Mouse (Mus musculus) splenic B cell, adult 2 months (primary cell): ENCODE results near the gene Dohh.
A peak's percentile ranks its signal among the peaks of the same experiment; 100 is the strongest.

Source experiments
- DNase-seq: peaks from one replicate; pipeline ENCODE4 v3.0.0-alpha.2; 2011; ENCODE audit warnings: low read depth, low spot score
- H3K27me3 ChIP-seq: 2 replicates; pipeline ENCODE4 v1.6.1; 2012; ENCODE audit warnings: mild to moderate bottlenecking, low read length, moderate library complexity, mixed read lengths; ENCODE audit not compliant: control insufficient read depth, poor library complexity, insufficient read depth, severe bottlenecking
- H3K36me3 ChIP-seq: 2 replicates; pipeline ENCODE4 v1.6.1; 2012; ENCODE audit warnings: mild to moderate bottlenecking, low read length, moderate library complexity, mixed read lengths; ENCODE audit not compliant: control insufficient read depth, poor library complexity, insufficient read depth, severe bottlenecking

Dohh gene

DNA sequence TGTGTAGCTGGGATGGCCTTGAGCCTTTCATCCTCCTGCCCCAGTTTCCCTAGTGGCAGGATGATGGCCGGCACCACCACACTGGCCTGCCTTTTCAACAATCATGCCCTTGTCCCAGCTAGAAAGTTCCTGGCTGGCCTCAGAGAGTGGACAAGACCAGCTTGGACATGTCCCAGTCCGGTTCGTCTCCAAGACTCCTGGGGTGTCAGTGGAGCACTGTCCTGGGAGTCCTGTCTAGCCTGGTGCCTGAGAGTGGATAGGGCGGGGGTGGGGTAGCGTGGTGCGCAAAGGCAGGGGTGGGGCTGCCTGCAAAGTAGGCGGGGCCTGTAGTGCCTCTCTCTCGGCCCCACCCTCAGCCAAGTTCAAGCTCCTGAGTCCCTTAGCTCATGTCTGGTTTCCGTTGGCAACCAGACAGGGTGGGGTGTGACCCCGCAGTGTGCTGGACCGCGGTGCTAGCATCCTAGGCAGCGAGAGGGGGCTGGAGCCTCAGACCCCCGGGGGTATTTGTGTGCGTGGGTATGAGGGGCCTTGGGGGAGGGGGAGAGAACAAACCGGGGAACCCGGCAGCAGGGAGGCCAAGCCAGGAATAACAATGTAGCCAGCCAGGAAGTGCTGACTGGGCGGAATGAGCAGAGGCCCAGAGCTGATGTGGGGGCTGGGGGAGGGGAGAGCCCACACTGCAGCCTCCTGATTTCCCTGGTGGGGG, 17.4 kb downstream of the Dohh start:
- no peaks in the 10 kb centered on the region; the same call in 1 of the 2 replicates for H3K27me3 ChIP-seq
- H3K36me3 ChIP-seq = peaks cover 3% of the 10 kb centered on the region; the same call in 1 of the 2 replicates
- DNase-seq = no peak

DNA sequence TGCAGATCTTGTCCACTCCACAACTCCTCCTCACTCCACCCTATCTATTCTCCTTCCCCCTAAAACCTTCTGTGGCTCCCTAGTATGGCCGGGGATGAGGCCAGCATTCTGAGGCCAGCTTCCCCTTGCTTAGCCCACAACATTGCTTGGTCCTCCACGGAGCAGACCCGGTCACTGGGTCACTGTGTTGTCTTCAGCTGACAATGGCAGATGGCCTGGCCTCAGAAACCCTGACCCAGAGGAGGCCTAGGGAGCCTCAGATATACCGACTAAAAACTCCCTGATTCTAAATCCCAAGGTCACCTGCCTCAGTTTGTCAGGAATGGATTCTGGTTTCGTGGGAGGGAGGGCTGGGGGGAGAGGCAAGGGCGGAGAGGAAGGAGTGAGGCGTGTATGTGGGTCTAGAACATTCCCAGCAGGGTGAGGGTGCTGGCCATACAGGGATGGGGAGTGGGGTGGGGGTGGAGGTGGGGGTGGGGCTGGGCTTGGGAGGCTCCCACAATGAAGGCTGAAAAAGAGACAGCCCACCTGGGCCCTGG, 18.1 kb downstream of the Dohh start:
- DNase-seq = no peak
- no peaks in the 10 kb centered on the region; the same call in 1 of the 2 replicates for H3K27me3 ChIP-seq
- H3K36me3 ChIP-seq = peaks cover 3% of the 10 kb centered on the region; the same call in 1 of the 2 replicates

DNA sequence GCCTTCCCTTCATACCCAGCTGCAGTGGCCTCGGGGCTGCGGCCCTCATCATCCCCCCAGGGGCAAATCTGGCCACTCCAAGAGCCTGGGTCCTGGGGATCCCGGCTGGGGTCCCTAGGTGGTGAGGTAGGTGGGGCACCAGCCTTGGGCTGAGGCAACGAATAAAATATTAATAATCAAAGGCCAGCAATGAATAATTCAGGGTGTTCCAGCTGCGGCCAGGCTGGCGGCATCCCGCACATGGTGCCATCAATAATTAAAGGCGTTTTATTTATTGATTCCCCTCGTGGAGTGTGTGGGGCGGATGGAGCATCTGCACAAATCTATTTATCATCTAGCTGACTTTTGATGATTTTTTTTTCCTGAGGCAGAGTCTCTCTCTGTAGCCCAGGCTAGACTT, 19.3 kb downstream of the Dohh start:
- Histone ChIP-seq H3K36me3 (peaks cover 3% of the 10 kb centered on the region; the same call in 1 of the 2 replicates), H3K27me3 (no peaks in the 10 kb centered on the region; the same call in 1 of the 2 replicates)
- no peak for DNase-seq

DNA sequence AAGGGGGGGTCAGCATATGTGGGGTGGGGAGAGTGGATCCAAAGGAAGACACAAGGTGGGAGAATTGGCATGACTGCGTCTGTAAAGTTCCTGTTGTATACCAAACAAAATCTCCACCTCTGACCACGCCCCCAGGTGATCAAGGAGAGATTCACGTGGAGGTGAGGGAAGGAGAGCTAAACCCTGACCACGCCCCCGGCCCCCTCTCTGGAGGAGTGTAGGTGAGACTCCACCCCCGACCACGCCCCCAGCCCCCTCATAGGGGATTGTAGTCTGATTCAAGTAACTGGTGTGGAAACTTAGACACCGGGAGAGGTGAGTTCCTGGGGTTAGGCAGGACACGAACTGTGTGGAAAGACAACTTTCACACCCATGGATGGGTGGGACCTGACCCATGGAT, 19.9 kb downstream of the Dohh start:
- no peaks in the 10 kb centered on the region; the same call in 1 of the 2 replicates for H3K27me3 ChIP-seq
- H3K36me3 ChIP-seq = peaks cover 3% of the 10 kb centered on the region; the same call in 1 of the 2 replicates
- no peak for DNase-seq

DNA sequence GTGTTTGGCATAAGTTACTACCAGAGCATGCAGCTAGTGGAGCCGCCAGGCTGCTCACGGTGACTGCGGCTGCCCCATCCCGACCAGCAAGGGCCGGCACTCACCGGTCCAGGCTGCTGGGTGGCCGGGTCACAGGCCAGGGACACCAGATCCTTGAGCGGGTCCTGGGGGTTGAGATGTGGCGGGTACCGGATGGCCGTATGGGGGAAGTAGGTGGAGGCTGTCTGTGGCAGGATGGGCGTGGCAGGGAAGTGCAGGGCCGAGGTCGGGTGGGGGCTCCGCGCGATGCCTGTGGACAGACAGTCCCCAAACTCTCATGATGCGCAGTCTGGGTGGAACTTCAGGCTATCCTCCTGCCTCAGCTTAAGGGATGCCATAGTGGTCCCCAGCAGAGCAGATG, 20.5 kb downstream of the Dohh start:
- DNase-seq = peak; percentile 40
- Histone ChIP-seq H3K27me3 (no peaks in the 10 kb centered on the region; the same call in 1 of the 2 replicates), H3K36me3 (peaks cover 3% of the 10 kb centered on the region; the same call in 1 of the 2 replicates)

DNA sequence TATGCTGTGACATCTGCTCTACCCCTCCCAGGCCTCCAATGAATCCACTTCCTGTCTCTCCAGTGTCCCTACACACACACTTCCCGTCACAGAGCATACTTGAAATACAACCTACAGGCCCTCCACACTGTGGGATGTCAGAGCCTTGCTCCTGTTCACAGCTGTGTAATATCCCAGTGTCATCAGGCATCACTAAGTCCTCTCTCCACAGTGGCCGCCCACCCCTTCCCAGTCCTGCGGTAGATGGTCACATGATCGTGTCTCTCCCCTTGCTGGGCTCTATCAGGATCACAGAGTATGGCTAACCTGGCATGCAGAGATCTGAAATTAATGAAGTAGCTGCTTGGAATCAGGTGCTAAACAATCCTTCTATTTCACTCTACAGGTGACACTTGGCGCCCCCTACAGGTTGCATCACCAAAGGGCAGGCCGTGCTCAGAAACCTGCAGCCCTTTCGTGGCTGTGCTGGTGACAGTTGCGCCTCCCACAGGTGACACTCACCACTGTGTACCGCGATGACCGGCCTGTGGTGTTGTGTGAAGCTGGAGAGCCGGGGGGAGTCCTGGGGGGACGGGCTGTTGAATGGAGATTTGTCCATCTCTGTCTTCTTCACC, 21.5 kb downstream of the Dohh start:
- Histone ChIP-seq H3K27me3 (no peaks in the 10 kb centered on the region; the same call in 1 of the 2 replicates), H3K36me3 (peaks cover 2% of the 10 kb centered on the region; the same call in 1 of the 2 replicates)
- DNase-seq = peak; percentile 82

DNA sequence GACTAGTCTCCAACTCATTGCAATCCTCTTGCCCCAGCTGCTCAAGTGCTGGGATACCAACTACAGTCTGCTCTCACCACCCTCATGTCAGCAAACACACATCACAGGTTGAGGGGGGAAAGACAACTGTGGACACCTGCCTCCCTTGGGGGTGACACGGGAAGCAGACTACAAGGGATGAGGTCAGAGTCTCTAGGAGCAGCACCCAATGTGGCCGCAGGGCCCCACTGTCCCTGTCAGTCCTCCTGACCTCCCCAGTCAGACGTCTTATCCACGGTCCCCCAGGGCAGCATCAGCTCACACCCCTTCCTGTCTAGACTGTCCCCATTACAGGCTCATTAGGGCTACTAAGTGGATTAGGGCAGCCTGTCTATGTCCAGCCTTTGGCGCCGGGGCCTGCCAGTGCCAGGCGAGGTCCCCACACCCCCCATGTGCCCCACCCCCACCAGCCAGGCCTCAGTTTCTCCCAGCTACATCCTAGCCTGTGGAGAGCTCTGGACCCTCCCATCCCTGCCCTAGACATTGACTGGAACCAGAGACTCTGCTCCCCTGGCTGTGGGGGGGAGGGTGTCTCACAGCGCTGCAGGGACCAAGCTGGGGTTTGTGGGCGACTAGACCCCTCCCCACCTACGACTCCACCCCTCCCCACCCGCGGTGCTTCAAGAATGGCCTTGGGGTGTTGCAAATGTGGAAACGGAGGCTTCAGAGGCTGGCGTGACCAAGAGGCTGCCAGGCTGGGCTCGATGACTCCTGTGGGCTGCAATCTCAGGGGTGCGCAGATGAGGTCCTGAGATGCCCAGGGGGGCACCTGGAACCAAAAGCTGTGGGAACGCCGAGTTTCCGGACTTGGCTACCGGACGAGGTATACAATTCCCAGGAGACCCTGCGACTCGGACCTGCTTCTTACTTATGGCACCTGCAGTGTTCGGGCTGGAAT, 22.5 kb downstream of the Dohh start:
- no peak for DNase-seq
- H3K36me3 ChIP-seq = peaks cover 2% of the 10 kb centered on the region; the same call in 1 of the 2 replicates
- no peaks in the 10 kb centered on the region; the same call in 1 of the 2 replicates for H3K27me3 ChIP-seq

DNA sequence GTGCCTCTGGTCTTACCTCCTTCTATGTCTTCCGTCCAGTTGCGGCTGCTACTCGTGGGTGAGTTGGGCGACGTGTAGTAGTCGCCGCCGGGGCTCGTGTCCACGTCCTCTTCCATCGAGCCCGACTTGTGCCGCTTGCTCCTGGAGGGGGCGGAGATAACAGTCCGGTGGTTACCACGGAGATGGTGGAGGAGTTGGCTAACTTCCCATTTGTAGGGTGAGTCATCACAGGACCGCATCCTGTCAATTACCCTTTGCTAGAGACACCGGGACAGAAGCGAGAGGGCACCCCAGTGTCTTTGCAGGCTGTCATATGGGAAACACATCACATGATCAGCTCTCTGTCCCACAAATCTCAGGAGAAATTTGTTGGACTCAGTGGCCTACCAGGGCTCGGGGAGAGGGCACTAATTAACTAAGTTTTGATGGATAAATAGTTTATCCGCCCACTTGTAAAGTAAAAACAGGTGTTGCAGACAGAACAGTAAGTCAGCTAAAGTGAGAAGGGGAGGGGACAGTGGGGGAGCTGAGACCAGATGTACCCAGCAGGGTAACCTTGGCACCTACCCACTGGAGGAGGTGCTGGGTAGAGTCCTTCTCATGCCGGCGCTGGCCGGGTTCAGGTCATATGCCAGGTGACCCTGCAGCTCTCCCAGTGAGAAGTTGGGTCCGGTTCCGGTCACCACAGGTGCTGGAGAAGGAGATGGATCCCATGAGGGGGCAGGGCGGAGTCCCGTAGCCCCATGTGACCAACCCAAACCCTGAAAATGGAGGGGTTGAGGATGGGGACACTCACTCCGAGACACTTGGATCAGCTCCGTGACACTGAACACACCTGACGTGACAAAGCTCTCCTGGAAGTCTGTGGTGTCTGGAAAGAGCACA, 23.6 kb downstream of the Dohh start:
- peak; percentile 69 for DNase-seq
- Histone ChIP-seq H3K27me3 (no peaks in the 10 kb centered on the region; the same call in 1 of the 2 replicates), H3K36me3 (0 out of 2 replicates have a peak, but pooled peaks cover 2% of the 10 kb centered on the region)

DNA sequence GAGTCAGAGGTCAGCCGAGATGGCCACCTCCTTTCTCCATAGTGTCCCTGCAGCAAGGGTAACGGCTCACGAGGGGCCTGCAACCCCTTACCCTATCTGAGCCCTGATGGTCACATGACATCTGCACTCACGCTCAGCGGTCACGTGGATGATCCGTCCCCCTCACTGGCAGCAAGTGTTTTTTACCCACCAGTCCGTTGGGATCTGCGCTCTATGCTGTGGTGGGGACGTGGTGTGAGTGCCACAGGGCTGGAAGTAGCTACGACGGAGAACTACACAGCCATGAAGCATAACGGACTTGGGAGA, 24.1 kb downstream of the Dohh start:
- DNase-seq = no peak
- Histone ChIP-seq H3K36me3 (0 out of 2 replicates have a peak, but pooled peaks cover 2% of the 10 kb centered on the region), H3K27me3 (no peaks in the 10 kb centered on the region; the same call in 1 of the 2 replicates)

DNA sequence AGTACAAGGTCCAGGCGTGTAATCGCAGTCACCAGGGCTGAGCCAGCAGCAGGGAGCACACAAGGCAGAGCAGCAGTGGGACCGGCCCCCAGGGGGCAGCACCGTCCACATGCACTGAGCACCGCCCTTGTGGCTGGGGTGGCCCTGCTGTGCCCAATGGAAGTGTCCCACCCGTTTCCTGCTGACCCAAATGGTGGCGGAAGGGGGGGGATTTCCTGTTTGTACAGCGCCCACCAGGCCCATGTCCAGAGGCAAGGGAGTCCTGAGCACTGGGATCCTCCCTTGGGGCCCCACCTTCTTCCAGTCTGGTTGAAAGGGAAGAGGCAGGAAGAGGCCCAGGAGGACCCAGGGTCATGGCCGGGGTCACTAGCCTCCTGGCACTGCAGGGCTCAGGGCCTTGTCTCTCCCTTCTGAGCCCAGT, 24.7 kb downstream of the Dohh start:
- Histone ChIP-seq H3K36me3 (0 out of 2 replicates have a peak, but pooled peaks cover 2% of the 10 kb centered on the region), H3K27me3 (no peaks in the 10 kb centered on the region; the same call in 1 of the 2 replicates)
- DNase-seq = peak; percentile 87

DNA sequence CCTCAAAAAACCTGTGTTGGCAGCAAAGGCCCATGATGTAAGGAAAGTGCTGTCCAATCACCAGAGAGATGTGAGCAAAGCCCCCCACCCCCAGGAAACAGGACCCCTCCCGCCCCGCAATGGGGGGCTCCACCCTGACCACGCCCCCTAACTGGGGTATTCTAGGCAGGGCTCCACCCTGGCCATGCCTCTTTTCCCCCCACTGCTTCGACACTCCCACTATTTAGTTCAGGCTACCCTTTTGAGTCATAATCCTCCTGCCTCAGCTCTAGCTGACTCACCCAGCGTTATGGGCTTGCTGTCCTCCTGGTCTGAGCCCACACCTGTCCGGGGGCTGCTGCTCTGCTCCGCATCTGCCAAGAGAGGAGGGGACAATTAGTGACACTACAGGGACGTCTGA, 25.1 kb downstream of the Dohh start:
- no peaks in the 10 kb centered on the region; the same call in 1 of the 2 replicates for H3K27me3 ChIP-seq
- no peak for DNase-seq

DNA sequence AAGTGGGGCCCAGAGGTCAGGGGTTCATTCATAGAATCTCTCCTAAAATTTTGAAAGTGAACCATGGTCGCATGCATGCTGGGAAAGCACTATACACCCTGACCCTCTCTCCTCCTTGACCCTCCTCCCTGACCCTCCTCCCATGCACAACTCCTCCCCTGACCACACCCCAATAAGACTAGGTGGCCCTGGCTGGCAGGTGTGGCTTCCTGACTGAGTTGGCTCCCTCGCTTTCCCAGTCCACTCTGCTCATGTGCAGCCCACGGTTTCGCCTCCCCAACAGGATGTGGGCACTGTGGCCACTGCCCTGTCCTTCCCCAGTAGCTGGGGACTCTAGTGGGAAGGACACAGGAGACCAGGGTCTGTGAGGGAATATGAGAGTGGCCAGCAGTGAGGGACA, 26.1 kb downstream of the Dohh start:
- 0 out of 2 replicates have a peak, but pooled peaks cover 2% of the 10 kb centered on the region for H3K36me3 ChIP-seq
- H3K27me3 ChIP-seq = no peaks in the 10 kb centered on the region; the same call in 1 of the 2 replicates
- DNase-seq = no peak

More for the DNA sequence above, 25.1 kb downstream of the Dohh start:
- 0 out of 2 replicates have a peak, but pooled peaks cover 2% of the 10 kb centered on the region for H3K36me3 ChIP-seq

DNA sequence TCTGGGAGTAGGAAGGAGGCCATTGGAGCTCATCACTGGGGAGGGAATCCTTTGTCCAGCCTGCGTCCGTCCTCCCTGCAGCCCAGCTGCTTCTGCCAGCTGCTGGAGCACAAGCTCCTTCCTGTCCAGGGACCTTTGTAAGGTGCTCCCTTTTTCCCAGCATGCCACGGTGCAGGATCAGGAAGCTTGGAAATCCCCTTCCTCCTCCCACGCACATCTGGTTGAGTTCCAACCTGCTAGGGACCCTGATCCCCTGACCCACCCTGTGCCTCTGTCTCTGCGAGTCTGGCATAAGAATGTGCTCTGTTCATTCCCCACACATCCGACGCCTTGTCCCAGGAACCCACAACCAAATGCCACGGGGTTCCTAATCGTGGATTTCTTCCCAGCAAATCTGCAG, 26.8 kb downstream of the Dohh start:
- H3K27me3 ChIP-seq = no peaks in the 10 kb centered on the region; the same call in 1 of the 2 replicates
- no peak for DNase-seq
- H3K36me3 ChIP-seq = no peaks in the 10 kb centered on the region
